Mouse (Mus musculus) megakaryocyte, embryonic 14.5 days (primary cell): ENCODE data around the gene Dad1.

Experiments used
- FLI1 ChIP-seq: IDR thresholded peaks from 2 replicates; pipeline ENCODE4 v1.6.1; 2012; ENCODE audit warnings: low read length, inconsistent platforms, mixed read lengths
- GATA1 ChIP-seq: IDR thresholded peaks from 3 replicates; pipeline ENCODE4 v1.6.1; 2012; ENCODE audit warnings: mixed read lengths, low read length, inconsistent platforms, borderline replicate concordance

- TF ChIP-seq GATA1 (no peak), FLI1 (no peak)
Observed at GRCm38 (mm10) chr14:54239002-54239736, 14.7 kb downstream of the Dad1 start.
